ENCODE assay signal across 7 mouse cellular contexts in the genomic region with DNA sequence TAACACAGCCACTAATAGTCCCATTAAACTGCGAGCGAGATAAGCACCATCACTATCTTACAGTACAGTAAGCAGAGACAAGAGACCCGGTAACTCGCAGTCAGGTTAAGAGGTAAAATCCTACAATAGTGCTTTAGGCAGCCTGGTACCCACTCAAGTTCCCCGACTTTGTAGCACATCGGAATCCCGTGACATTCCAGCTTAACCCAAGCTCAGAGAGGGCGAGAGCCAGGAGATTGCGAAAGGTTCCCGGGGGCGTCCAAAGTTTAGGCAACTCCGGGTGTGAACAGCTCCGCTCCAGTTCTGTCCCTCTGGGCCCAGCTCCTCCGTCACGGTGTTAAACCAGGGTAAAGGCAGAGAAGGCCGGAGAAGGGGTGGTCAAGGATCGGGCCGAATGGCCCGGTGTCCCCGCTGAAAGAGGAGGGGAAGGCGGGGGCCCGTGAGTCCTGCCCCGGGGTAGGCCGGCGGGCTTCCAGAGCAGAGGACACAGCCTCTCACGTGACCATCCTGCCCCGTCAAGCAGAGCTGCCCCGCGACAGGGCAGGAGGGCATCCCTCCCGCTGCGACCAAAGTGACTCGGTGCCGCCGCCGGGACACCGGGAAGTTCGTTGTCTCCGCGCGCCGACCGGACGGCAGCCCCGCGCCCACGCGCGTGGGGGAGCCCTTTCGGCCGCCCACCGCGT. TPM values are rescaled to one million over a fixed set of nuclear protein-coding genes. Genes with fewer than 3 reads are reported as not detected.
DNase-seq lines count a peak whose midpoint lies in the region; ATAC-seq and TF ChIP-seq lines count a peak whose summit lies in the region.

No protein-coding gene starts in this region.

- TF ChIP-seq CTCF in MEL (IDR thresholded peaks at IDR 0.05 in 2 of 3, conservative IDR thresholded peaks at IDR 0.05 in 1 of 3; ENCODE audit: control insufficient read depth in 1 of 3, insufficient read depth in 1 of 3, low read depth in 2 of 3, low read length in 3 of 3, poor library complexity in 1 of 3, severe bottlenecking in 1 of 3) = no peak
- TF ChIP-seq CTCF in bone marrow, adult 2 months (IDR thresholded peaks at IDR 0.05; ENCODE audit: control insufficient read depth, insufficient read depth, low read length) = no peak
- peak; percentile 27 for TF ChIP-seq CTCF in lung, postnatal 0 days (IDR thresholded peaks at IDR 0.05)

- H3K4me1 ChIP-seq in MEL (ENCODE audit: control insufficient read depth in 1 of 2, insufficient read depth in 2 of 2, low read length in 2 of 2) = peaks cover 0 to 11% of the 10 kb centered on the region in 2 experiments; a peak in 1 of 4 replicates
- H3K4me1 ChIP-seq in bone marrow, adult 2 months (ENCODE audit: control insufficient read depth, insufficient read depth, low read length) = peaks cover 4% of the 10 kb centered on the region; the same call in 1 of the 2 replicates
- H3K4me1 ChIP-seq in erythroblast, embryonic 14.5 days (ENCODE audit: control insufficient read depth) = peaks cover 27% of the 10 kb centered on the region
- peaks cover 26% of the 10 kb centered on the region for H3K4me1 ChIP-seq in heart, embryonic 11.5 days (ENCODE audit: control insufficient read depth, insufficient read depth, low read length)
- H3K4me1 ChIP-seq in kidney, embryonic 16.5 days (ENCODE audit: insufficient read depth, low read length) = peaks cover 25% of the 10 kb centered on the region
- H3K4me1 ChIP-seq in lung, postnatal 0 days (ENCODE audit: insufficient read depth, low read depth, low read length) = no peaks in the 10 kb centered on the region

- no peaks in the 10 kb centered on the region for H3K27me3 ChIP-seq in MEL (ENCODE audit: control insufficient read depth in 1 of 2, insufficient read depth in 2 of 2, low read length in 2 of 2)
- no peaks in the 10 kb centered on the region for H3K27me3 ChIP-seq in erythroblast, embryonic 14.5 days (ENCODE audit: control insufficient read depth)
- no peaks in the 10 kb centered on the region for H3K27me3 ChIP-seq in heart, embryonic 11.5 days (ENCODE audit: control insufficient read depth, insufficient read depth, low read length)
- H3K27me3 ChIP-seq in kidney, embryonic 16.5 days (ENCODE audit: insufficient read depth, low read length) = no peaks in the 10 kb centered on the region
- no peaks in the 10 kb centered on the region for H3K27me3 ChIP-seq in lung, postnatal 0 days (replicated peaks; ENCODE audit: insufficient read depth, low read length)

- whole genome bisulfite sequencing in bone marrow, adult 2 months = under 1% methylated on average over 52 of the region's 52 CpGs
- WGBS in heart, embryonic 11.5 days (ENCODE audit: insufficient replicate concordance) = under 1% methylated on average over 45 of the region's 52 CpGs
- WGBS in kidney, embryonic 16.5 days = under 1% methylated on average over 47 of the region's 52 CpGs
- under 1% methylated on average over 30 of the region's 52 CpGs for WGBS in lung, postnatal 0 days

- no peaks in the 10 kb centered on the region for H3K9me3 ChIP-seq in MEL (replicated peaks; ENCODE audit: insufficient read depth, low read length)
- H3K9me3 ChIP-seq in erythroblast, embryonic 14.5 days (ENCODE audit: control insufficient read depth, low read length) = no peaks in the 10 kb centered on the region
- no peaks in the 10 kb centered on the region for H3K9me3 ChIP-seq in heart, embryonic 11.5 days (replicated peaks; ENCODE audit: control insufficient read depth, low read length)
- H3K9me3 ChIP-seq in kidney, embryonic 16.5 days (ENCODE audit: low read length) = no peaks in the 10 kb centered on the region
- H3K9me3 ChIP-seq in lung, postnatal 0 days (ENCODE audit: low read length) = no peaks in the 10 kb centered on the region

- peak overlapping the region; percentile 69 to 96 for H3K4me3 ChIP-seq in MEL (ENCODE audit: control insufficient read depth in 1 of 2, insufficient read depth in 1 of 2, low read depth in 2 of 2, low read length in 2 of 2)
- H3K4me3 ChIP-seq in bone marrow, adult 2 months (replicated peaks; ENCODE audit: control insufficient read depth, low read depth, low read length) = peak overlapping the region; percentile 90
- H3K4me3 ChIP-seq in erythroblast, embryonic 14.5 days (replicated peaks) = peak overlapping the region; percentile 94
- peak overlapping the region; percentile 92 for H3K4me3 ChIP-seq in heart, embryonic 11.5 days (ENCODE audit: low read depth, low read length)
- H3K4me3 ChIP-seq in kidney, embryonic 16.5 days (ENCODE audit: low read length) = peak overlapping the region; percentile 84
- peak overlapping the region; percentile 69 for H3K4me3 ChIP-seq in lung, postnatal 0 days (ENCODE audit: low read depth, low read length)

- TF ChIP-seq POLR2A in MEL (IDR thresholded peaks at IDR 0.05; ENCODE audit: control insufficient read depth in 1 of 2, insufficient read depth in 1 of 2, low read depth in 1 of 2, low read length in 2 of 2, poor library complexity in 1 of 2) = no peak
- TF ChIP-seq POLR2A in bone marrow, adult 2 months (IDR thresholded peaks at IDR 0.05; ENCODE audit: borderline replicate concordance, control insufficient read depth, low read depth, low read length) = no peak

- ATAC-seq in heart, embryonic 11.5 days (replicated peaks; ENCODE audit: insufficient number of reproducible peaks, low FRiP score, low TSS enrichment) = peak; percentile 85
- peak; percentile 81 for ATAC-seq in kidney, embryonic 16.5 days (ENCODE audit: low FRiP score, low TSS enrichment)
- ATAC-seq in lung, postnatal 0 days = peak; percentile 87

- peak; percentile 73 for DNase-seq in MEL (ENCODE audit: low read depth, low spot score)
- DNase-seq in lung, postnatal 0 days (ENCODE audit: low spot score) = peak; percentile 92
- DNase-seq in ovary, postnatal 14 days (ENCODE audit: low spot score) = peak; percentile 63

- peak overlapping the region; percentile 84 for H3K4me2 ChIP-seq in heart, embryonic 11.5 days
- H3K4me2 ChIP-seq in kidney, embryonic 16.5 days (replicated peaks; ENCODE audit: low read depth, low read length) = peak overlapping the region; percentile 85
- H3K4me2 ChIP-seq in lung, postnatal 0 days (replicated peaks; ENCODE audit: low read depth, low read length) = peak overlapping the region; percentile 58

- H3K9ac ChIP-seq in MEL (ENCODE audit: control insufficient read depth, low read depth, low read length, poor library complexity, severe bottlenecking) = peak overlapping the region; percentile 80
- H3K9ac ChIP-seq in heart, embryonic 11.5 days (ENCODE audit: low read depth, low read length) = peak overlapping the region; percentile 92
- peak overlapping the region; percentile 96 for H3K9ac ChIP-seq in kidney, embryonic 16.5 days (replicated peaks; ENCODE audit: low read length)
- peak overlapping the region; percentile 70 for H3K9ac ChIP-seq in lung, postnatal 0 days (replicated peaks; ENCODE audit: low read depth)

- H3K27ac ChIP-seq in MEL (ENCODE audit: control insufficient read depth, low read depth, low read length) = peak overlapping the region; percentile 68
- H3K27ac ChIP-seq in bone marrow, adult 2 months (ENCODE audit: control insufficient read depth, insufficient read depth, low read depth, low read length, poor library complexity) = peak overlapping the region; percentile 84
- peak overlapping the region; percentile 81 for H3K27ac ChIP-seq in heart, embryonic 11.5 days (ENCODE audit: low read depth, low read length)
- peak overlapping the region; percentile 89 for H3K27ac ChIP-seq in kidney, embryonic 16.5 days (ENCODE audit: low read length)
- peak overlapping the region; percentile 84 for H3K27ac ChIP-seq in lung, postnatal 0 days (ENCODE audit: low read length)

- peaks cover 16% of the 10 kb centered on the region for H3K79me2 ChIP-seq in MEL (ENCODE audit: control insufficient read depth, insufficient read depth, low read length, poor library complexity)

- no peak for TF ChIP-seq RAD21 in MEL (IDR thresholded peaks at IDR 0.05; ENCODE audit: low read depth, low read length)

- peaks cover 0 to 18% of the 10 kb centered on the region in 2 experiments; a peak in 2 of 4 replicates for H3K36me3 ChIP-seq in MEL (ENCODE audit: control insufficient read depth in 1 of 2, insufficient read depth in 2 of 2, low read length in 2 of 2)
- H3K36me3 ChIP-seq in erythroblast, embryonic 14.5 days (ENCODE audit: control insufficient read depth) = peaks cover 14% of the 10 kb centered on the region
- H3K36me3 ChIP-seq in heart, embryonic 11.5 days (ENCODE audit: control insufficient read depth, insufficient read depth, low read length) = peaks cover 3% of the 10 kb centered on the region; the same call in 1 of the 2 replicates
- peaks cover 7% of the 10 kb centered on the region; the same call in 1 of the 2 replicates for H3K36me3 ChIP-seq in kidney, embryonic 16.5 days (ENCODE audit: insufficient read depth, low read length)
- 0 out of 2 replicates have a peak, but pooled peaks cover 6% of the 10 kb centered on the region for H3K36me3 ChIP-seq in lung, postnatal 0 days (ENCODE audit: insufficient read depth, low read length)

- no peak; a peak in 1 of 4 replicates for TF ChIP-seq EP300 in MEL (IDR thresholded peaks at IDR 0.05; ENCODE audit: low read depth in 1 of 2, low read length in 2 of 2)
- TF ChIP-seq EP300 in lung, postnatal 0 days (IDR thresholded peaks at IDR 0.05) = no peak; the same call in 1 of the 2 replicates

TF ChIP-seq in MEL, 35 proteins besides CTCF, POLR2A, EP300 and RAD21 (continues in another document):
- TF ChIP-seq NRF1 (IDR thresholded peaks at IDR 0.05; ENCODE audit: insufficient read depth, low read depth, low read length, poor library complexity, severe bottlenecking) (no peak), SMC3 (IDR thresholded peaks at IDR 0.05; ENCODE audit: low read depth, low read length) (no peak; the same call in 1 of the 2 replicates), CHD2 (IDR thresholded peaks at IDR 0.05; ENCODE audit: low read length) (no peak), MYC (IDR thresholded peaks at IDR 0.05; ENCODE audit: low read depth, low read length) (no peak), HCFC1 (IDR thresholded peaks at IDR 0.05; ENCODE audit: low read depth, low read length) (no peak), CHD1 (IDR thresholded peaks at IDR 0.05; ENCODE audit: low read depth, low read length) (no peak), POLR2AphosphoS5 (IDR thresholded peaks at IDR 0.05; ENCODE audit: borderline replicate concordance, low read depth, low read length) (no peak), POLR2AphosphoS2 (IDR thresholded peaks at IDR 0.05; ENCODE audit: low read length) (no peak), ETS1 (IDR thresholded peaks at IDR 0.05; ENCODE audit: low read depth, low read length) (no peak)

RNA-seq across cellular contexts. Expression of a gene that starts 0.6 kb away (rescaled TPM):
- total RNA-seq in MEL (2012; rRNA removed) = 24.2 and 26.7 TPM in 2 replicates
- 10 to 100 TPM in 1 of 2 experiments, not detected in 1; 59.5 TPM for polyA plus RNA-seq in MEL (2012; ENCODE audit: insufficient read depth in 1 of 2, insufficient read length in 2 of 2, low read depth in 1 of 2, low replicate concordance in 2 of 2, missing spikeins in 1 of 2)
- 12.3 and 27.6 TPM in 2 replicates for polyA plus RNA-seq in bone marrow, adult 2 months (2011; ENCODE audit: insufficient read depth, insufficient read length, low replicate concordance, missing spikeins)
- polyA plus RNA-seq in erythroblast, embryonic 14.5 days (2012) = 1.5 and 2.0 TPM in 2 replicates
- polyA plus RNA-seq in heart, embryonic 11.5 days (2014; fragmentation: Nextera tagmentation; extraction: Ambion mirVana) = 64.1 and 67.9 TPM in 2 replicates
- 75.4 and 81.8 TPM in 2 replicates for polyA plus RNA-seq in kidney, embryonic 16.5 days (2015; fragmentation: Nextera tagmentation; extraction: Ambion mirVana)
- polyA plus RNA-seq in lung, postnatal 0 days (2015; fragmentation: Nextera tagmentation; extraction: Ambion mirVana) = 60.0 and 67.2 TPM in 2 replicates

Comparison
In these comparisons a context has a peak if more than half of its experiments do, and no peak if none do; other contexts are left out.
1. Peak in every context shown above with its lines: DNase-seq, ATAC-seq, H3K4me3 ChIP-seq and H3K27ac ChIP-seq.